Mouse (Mus musculus): ENCODE results near the gene Adamts17. TPM values are rescaled to one million over a fixed set of nuclear protein-coding genes. Genes with fewer than 3 reads are reported as not detected.

Gene Adamts17
- polyA plus RNA-seq, 1 experiment = 2.4 TPM

DNA sequence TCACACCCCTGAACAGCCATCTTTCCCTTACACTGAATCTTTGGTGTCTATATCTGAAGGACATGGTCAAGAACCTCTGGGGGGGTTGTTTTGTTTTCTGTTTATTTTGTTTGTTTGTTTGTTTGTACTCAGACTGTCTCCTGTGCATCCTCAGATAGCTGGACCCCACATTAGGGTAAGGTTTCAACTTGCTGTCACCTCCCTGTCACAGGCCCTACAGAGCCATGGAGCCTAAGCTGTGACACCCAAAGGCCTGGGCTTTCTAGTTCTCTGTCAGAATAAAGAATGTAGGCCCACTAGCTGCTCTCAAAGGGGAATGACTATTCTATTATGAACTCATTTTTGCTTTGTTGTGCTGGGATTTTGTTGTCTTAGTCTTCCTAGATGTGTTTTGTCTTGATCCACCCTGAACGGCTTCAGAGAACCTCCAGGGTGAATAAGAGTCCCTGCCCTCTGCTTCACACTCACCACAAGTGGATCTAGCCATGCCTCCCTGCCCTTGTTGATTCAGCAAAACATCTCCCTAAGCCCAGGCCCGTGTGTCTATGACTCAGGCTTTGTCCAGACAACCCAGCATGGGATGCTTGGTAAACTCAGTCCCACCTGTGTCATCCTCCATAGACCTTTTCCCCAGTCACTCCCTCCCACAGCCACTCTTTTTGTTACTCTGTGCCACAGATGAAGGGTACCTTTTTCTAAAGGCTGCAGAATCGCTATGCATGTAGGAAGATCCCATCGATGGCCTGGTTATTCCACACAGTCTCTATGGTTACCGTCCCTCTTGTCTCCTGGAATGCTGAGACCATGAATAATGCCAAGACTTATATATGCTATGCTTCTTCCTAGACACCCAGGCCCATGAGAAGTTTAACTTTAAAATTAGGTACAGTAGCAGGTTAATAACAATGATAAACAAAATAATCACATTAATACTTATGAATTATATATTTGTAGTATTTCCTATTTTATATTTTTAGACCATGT is 197.3 kb downstream of the Adamts17 start:
- no peak overlapping the region for H3K27ac ChIP-seq (ENCODE audit: control insufficient read depth, insufficient read depth, low read length)
- no peaks in the 10 kb centered on the region for H3K27me3 ChIP-seq (ENCODE audit: control insufficient read depth, insufficient read depth, low read length)
- no peaks in the 10 kb centered on the region for H3K4me1 ChIP-seq (replicated peaks; ENCODE audit: control insufficient read depth, insufficient read depth, low read length)
- no peaks in the 10 kb centered on the region for H3K36me3 ChIP-seq (ENCODE audit: control insufficient read depth, insufficient read depth, low read length)
- H3K4me3 ChIP-seq (ENCODE audit: control insufficient read depth, insufficient read depth, low read length) = no peak overlapping the region
- TF ChIP-seq CTCF (IDR thresholded peaks at IDR 0.05; ENCODE audit: borderline replicate concordance, control insufficient read depth, extremely low read depth, insufficient read depth, low read length, poor library complexity) (no peak), POLR2A (IDR thresholded peaks at IDR 0.05; ENCODE audit: control insufficient read depth, extremely low read depth, insufficient read depth, low read length, poor library complexity) (no peak)
- DNase-seq = no peak
- WGBS = 96% methylated on average over 5 of the region's 5 CpGs

DNA sequence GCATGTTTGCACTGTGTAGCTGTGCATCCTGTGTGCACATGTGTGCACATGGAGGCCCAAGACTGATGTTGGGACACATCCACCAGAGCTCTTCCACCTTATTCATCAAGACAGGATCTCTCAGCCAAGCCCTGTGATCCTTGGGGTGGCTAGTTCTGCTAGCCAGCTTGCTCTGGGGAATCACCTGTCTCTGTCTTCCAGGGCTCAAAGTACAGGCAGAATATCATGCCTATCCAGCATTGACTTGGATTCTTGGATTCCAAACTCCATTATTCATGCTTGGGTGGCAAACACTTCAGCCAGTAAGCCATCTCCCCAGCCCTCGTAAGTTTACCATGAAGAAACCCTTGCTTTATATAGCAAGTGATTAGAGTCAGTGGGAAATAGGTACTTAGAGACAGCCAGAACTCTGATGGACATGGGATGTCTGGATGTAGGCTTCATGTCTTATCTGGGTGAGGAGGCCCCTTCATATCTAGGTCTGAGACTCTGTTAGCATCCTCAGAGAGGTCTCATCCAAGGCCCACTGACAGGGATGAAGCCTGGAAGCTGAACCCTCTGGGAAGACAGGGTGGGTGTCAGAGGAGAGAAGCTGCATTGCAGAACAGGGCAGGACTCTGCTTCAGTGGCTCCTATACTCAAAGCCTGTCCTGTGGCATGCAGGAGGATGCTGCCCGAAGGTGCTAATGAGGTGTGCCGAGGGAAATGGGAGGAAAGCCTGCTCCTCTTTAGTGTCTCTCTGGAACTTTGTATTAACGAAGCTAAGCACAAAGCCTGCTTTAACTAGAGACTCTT is 198.4 kb downstream of the Adamts17 start:
- DNase-seq = no peak
- H3K4me1 ChIP-seq (replicated peaks; ENCODE audit: control insufficient read depth, insufficient read depth, low read length) = no peaks in the 10 kb centered on the region
- no peaks in the 10 kb centered on the region for H3K27me3 ChIP-seq (ENCODE audit: control insufficient read depth, insufficient read depth, low read length)
- WGBS = 93% methylated on average over 4 of the region's 4 CpGs
- no peak for TF ChIP-seq POLR2A (IDR thresholded peaks at IDR 0.05; ENCODE audit: control insufficient read depth, extremely low read depth, insufficient read depth, low read length, poor library complexity)
- TF ChIP-seq CTCF (IDR thresholded peaks at IDR 0.05; ENCODE audit: borderline replicate concordance, control insufficient read depth, extremely low read depth, insufficient read depth, low read length, poor library complexity) = no peak
- H3K27ac ChIP-seq (ENCODE audit: control insufficient read depth, insufficient read depth, low read length) = no peak overlapping the region
- no peaks in the 10 kb centered on the region for H3K36me3 ChIP-seq (ENCODE audit: control insufficient read depth, insufficient read depth, low read length)
- no peak overlapping the region for H3K4me3 ChIP-seq (ENCODE audit: control insufficient read depth, insufficient read depth, low read length)

DNA sequence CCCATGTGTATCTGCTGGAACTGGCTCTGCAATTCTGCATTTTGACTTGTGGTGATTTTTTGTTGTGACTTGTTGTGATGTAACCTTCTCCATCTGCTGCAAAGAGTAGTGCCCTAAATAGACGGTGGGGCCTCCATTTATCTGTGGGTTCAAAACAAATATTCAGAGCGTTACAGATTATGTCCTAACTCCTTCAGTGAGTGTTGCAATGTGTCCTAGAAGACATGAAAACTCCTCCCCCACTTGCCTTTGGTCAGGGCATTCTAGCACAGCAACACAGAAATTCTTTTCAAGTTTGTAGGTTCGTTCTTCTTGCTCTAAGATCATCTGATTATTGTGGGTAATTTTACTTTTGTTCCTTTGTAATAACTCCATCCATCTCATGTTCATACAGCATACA is 199.6 kb downstream of the Adamts17 start:
- H3K27me3 ChIP-seq (ENCODE audit: control insufficient read depth, insufficient read depth, low read length) = no peaks in the 10 kb centered on the region
- no peak for TF ChIP-seq POLR2A (IDR thresholded peaks at IDR 0.05; ENCODE audit: control insufficient read depth, extremely low read depth, insufficient read depth, low read length, poor library complexity)
- no peak for TF ChIP-seq CTCF (IDR thresholded peaks at IDR 0.05; ENCODE audit: borderline replicate concordance, control insufficient read depth, extremely low read depth, insufficient read depth, low read length, poor library complexity)
- no peaks in the 10 kb centered on the region for H3K4me1 ChIP-seq (replicated peaks; ENCODE audit: control insufficient read depth, insufficient read depth, low read length)
- H3K4me3 ChIP-seq (ENCODE audit: control insufficient read depth, insufficient read depth, low read length) = no peak overlapping the region
- H3K27ac ChIP-seq (ENCODE audit: control insufficient read depth, insufficient read depth, low read length) = no peak overlapping the region
- H3K36me3 ChIP-seq (ENCODE audit: control insufficient read depth, insufficient read depth, low read length) = no peaks in the 10 kb centered on the region
- DNase-seq = no peak
- 89% methylated on average over 3 of the region's 3 CpGs for WGBS

DNA sequence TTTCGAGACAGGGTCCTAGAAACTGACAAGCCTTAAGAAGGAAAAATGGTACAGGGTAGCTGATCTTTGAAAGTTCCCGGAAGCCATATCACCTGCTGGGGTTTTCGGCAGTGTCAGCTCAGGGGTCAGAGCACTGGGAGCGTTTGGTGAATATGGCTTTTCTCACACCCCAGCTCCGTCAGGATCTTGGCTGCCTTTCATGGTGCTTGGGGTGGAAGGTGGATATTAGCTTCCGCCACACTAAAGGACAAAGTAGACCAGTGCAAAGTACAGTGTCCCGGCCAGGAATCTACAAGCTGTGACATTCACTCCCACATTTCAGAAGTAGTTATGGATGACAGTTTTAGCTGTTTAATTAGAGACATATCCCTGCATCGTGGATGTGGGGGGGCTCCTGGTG is 200.3 kb downstream of the Adamts17 start:
- no peaks in the 10 kb centered on the region for H3K36me3 ChIP-seq (ENCODE audit: control insufficient read depth, insufficient read depth, low read length)
- no peak for DNase-seq
- no peaks in the 10 kb centered on the region for H3K27me3 ChIP-seq (ENCODE audit: control insufficient read depth, insufficient read depth, low read length)
- 95% methylated on average over 8 of the region's 8 CpGs for WGBS
- TF ChIP-seq POLR2A (IDR thresholded peaks at IDR 0.05; ENCODE audit: control insufficient read depth, extremely low read depth, insufficient read depth, low read length, poor library complexity) = no peak
- TF ChIP-seq CTCF (IDR thresholded peaks at IDR 0.05; ENCODE audit: borderline replicate concordance, control insufficient read depth, extremely low read depth, insufficient read depth, low read length, poor library complexity) = no peak
- no peak overlapping the region for H3K4me3 ChIP-seq (ENCODE audit: control insufficient read depth, insufficient read depth, low read length)
- no peak overlapping the region for H3K27ac ChIP-seq (ENCODE audit: control insufficient read depth, insufficient read depth, low read length)
- no peaks in the 10 kb centered on the region for H3K4me1 ChIP-seq (replicated peaks; ENCODE audit: control insufficient read depth, insufficient read depth, low read length)

DNA sequence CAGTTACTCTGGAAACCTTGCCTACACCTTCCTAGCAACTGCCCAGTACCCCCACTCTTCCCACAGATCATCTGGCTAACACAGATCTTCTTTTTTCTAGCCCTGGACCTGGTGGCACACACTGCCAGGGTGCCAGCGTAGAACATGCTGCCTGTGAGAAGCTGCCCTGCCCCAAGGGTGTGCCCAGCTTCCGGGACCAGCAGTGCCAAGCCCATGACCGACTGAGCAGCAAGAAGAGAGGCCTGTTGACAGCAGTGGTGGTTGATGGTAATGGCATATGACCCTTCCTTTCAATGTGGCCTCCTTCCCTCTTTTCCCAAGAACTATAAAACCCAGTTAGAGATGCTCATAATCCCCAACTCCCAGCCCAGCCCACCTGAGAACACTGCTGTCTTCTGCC is 202.2 kb downstream of the Adamts17 start:
- Histone ChIP-seq H3K4me1 (replicated peaks; ENCODE audit: control insufficient read depth, insufficient read depth, low read length) (no peaks in the 10 kb centered on the region), H3K27ac (ENCODE audit: control insufficient read depth, insufficient read depth, low read length) (no peak overlapping the region), H3K4me3 (ENCODE audit: control insufficient read depth, insufficient read depth, low read length) (no peak overlapping the region), H3K27me3 (ENCODE audit: control insufficient read depth, insufficient read depth, low read length) (no peaks in the 10 kb centered on the region), H3K36me3 (ENCODE audit: control insufficient read depth, insufficient read depth, low read length) (no peaks in the 10 kb centered on the region)
- WGBS = 94% methylated on average over 3 of the region's 3 CpGs
- no peak for DNase-seq
- TF ChIP-seq CTCF (IDR thresholded peaks at IDR 0.05; ENCODE audit: borderline replicate concordance, control insufficient read depth, extremely low read depth, insufficient read depth, low read length, poor library complexity) (no peak), POLR2A (IDR thresholded peaks at IDR 0.05; ENCODE audit: control insufficient read depth, extremely low read depth, insufficient read depth, low read length, poor library complexity) (no peak)

DNA sequence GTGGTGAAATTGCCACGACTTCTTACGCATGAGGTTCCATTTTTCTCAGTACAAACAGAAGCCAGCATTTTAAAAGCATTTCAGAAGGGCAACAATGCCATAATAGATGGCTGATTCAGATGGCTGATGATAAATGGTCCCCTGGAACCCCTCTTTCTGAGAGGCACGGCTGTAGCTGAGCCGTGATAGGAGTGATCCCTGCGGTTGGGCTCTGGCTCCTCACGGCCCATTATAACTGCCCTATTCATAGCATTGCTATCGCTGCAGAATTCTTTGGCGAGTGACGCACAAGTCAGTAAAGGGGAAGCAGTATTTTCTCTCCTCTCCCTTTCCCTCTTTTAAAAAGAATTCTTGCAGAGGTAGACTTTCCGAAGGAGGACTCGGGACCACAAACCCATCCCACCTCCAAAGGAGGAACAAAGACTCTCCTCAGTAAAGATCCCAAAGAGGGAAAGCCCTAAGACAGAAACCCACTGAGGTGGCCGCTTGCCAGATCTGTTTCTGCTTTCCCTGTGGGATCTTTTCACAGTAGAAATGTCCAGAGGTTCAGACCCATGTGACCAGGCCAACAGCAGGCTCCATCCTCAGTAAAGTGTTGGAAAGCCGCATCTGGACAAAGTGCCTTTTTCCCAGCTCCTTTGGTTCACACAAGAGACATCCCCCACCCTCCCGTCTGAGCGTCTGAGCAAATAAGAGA is 204.7 kb downstream of the Adamts17 start:
- Histone ChIP-seq H3K4me1 (replicated peaks; ENCODE audit: control insufficient read depth, insufficient read depth, low read length) (no peaks in the 10 kb centered on the region), H3K27ac (ENCODE audit: control insufficient read depth, insufficient read depth, low read length) (no peak overlapping the region), H3K4me3 (ENCODE audit: control insufficient read depth, insufficient read depth, low read length) (no peak overlapping the region), H3K27me3 (ENCODE audit: control insufficient read depth, insufficient read depth, low read length) (no peaks in the 10 kb centered on the region), H3K36me3 (ENCODE audit: control insufficient read depth, insufficient read depth, low read length) (no peaks in the 10 kb centered on the region)
- WGBS = 95% methylated on average over 15 of the region's 15 CpGs
- TF ChIP-seq CTCF (IDR thresholded peaks at IDR 0.05; ENCODE audit: borderline replicate concordance, control insufficient read depth, extremely low read depth, insufficient read depth, low read length, poor library complexity) (no peak), POLR2A (IDR thresholded peaks at IDR 0.05; ENCODE audit: control insufficient read depth, extremely low read depth, insufficient read depth, low read length, poor library complexity) (no peak)
- DNase-seq = no peak
